Mouse (Mus musculus) ES-E14 (cell line): Measurements from ENCODE around the gene Qrfp. TPM values are rescaled to one million over a fixed set of nuclear protein-coding genes. Genes with fewer than 3 reads are reported as not detected.
A peak's percentile ranks its signal among the peaks of the same experiment; 100 is the strongest.

Source experiments
- DNase-seq: peaks from one replicate; pipeline ENCODE4 v3.0.0-alpha.2; 2013; ENCODE audit warnings: low read depth, low spot score
- H3K27ac ChIP-seq: 2 replicates; pipeline ENCODE4 v1.5.1; 2012; ENCODE audit warnings: low read depth, mild to moderate bottlenecking, low read length, moderate library complexity, mixed read lengths; ENCODE audit not compliant: poor library complexity, insufficient read depth, severe bottlenecking
- H3K36me3 ChIP-seq: 2 replicates; pipeline ENCODE4 v1.6.1; 2012; ENCODE audit warnings: mild to moderate bottlenecking, low read length, moderate library complexity, mixed read lengths; ENCODE audit not compliant: control insufficient read depth, poor library complexity, insufficient read depth, severe bottlenecking
- H3K4me1 ChIP-seq, 2 experiments: fragments of 150-350 bp in 1 of 2; sonication (generic) in 1 of 2; 2 replicates each; pipeline ENCODE4 v1.6.1; 2012; ENCODE audit warnings: low read length in 2 of 2, mild to moderate bottlenecking in 1 of 2, mixed read lengths in 1 of 2; ENCODE audit not compliant: control insufficient read depth in 2 of 2, insufficient read depth in 2 of 2, poor library complexity in 1 of 2
- H3K4me3 ChIP-seq, 2 experiments: fragments of 150-350 bp in 1 of 2; sonication (generic) in 1 of 2; 2 replicates each; pipeline ENCODE4 v1.5.1; 2012; ENCODE audit warnings: low read length in 2 of 2, low read depth in 1 of 2, mild to moderate bottlenecking in 1 of 2, mixed read lengths in 1 of 2; ENCODE audit not compliant: insufficient read depth in 1 of 2, poor library complexity in 1 of 2, severe bottlenecking in 1 of 2
- H3K9ac ChIP-seq: 2 replicates; pipeline ENCODE4 v1.6.1; 2012; ENCODE audit warnings: low read depth, mild to moderate bottlenecking, low read length, mixed read lengths; ENCODE audit not compliant: poor library complexity, insufficient read depth, severe bottlenecking
- H3K9me3 ChIP-seq: fragments of 150-350 bp; sonication (generic); 2 replicates; pipeline ENCODE4 v1.6.1; 2012; ENCODE audit warnings: low read depth, mild to moderate bottlenecking, low read length; ENCODE audit not compliant: control insufficient read depth, insufficient read depth
- CHD2 ChIP-seq: IDR thresholded peaks from 2 replicates; pipeline ENCODE4 v1.6.1; 2014; ENCODE audit warnings: mild to moderate bottlenecking, low read depth, low read length, inconsistent platforms
- HCFC1 ChIP-seq: IDR thresholded peaks from 2 replicates; pipeline ENCODE4 v1.6.1; 2012; ENCODE audit warnings: low read length, inconsistent platforms, borderline replicate concordance; ENCODE audit not compliant: insufficient read depth
- MAFK ChIP-seq: IDR thresholded peaks from 2 replicates; pipeline ENCODE4 v1.6.1; 2014; ENCODE audit warnings: mild to moderate bottlenecking, low read depth, low read length, inconsistent platforms; ENCODE audit not compliant: insufficient read depth
- ZC3H11A ChIP-seq: IDR thresholded peaks from 2 replicates; pipeline ENCODE4 v1.6.1; 2012; ENCODE audit warnings: low read depth, mild to moderate bottlenecking, inconsistent platforms, low read length, borderline replicate concordance
- ZNF384 ChIP-seq: IDR thresholded peaks from 2 replicates; pipeline ENCODE4 v1.6.1; 2012; ENCODE audit warnings: low read depth, low read length, inconsistent platforms
- in situ Hi-C, 2 experiments: fragments of 600-800 bp; cut with MboI; formaldehyde crosslinking; loops; one replicate each; pipeline ENCODE4 v1.15.1; 2025; ENCODE audit warnings: low sequenced_read_pairs in 2 of 2, inconsistent platforms in 1 of 2; ENCODE audit not compliant: unreplicated experiment in 2 of 2
- total RNA-seq: library from RNA; depleted of rRNA; stranded (reverse); fragments of 300-350 nt; gene quantifications from 2 replicates; pipeline ENCODE4 v1.2.3, GENCODE M21; 2012; rRNA removed

The Qrfp gene
- total RNA-seq, 1 experiment, result not detected

DNA sequence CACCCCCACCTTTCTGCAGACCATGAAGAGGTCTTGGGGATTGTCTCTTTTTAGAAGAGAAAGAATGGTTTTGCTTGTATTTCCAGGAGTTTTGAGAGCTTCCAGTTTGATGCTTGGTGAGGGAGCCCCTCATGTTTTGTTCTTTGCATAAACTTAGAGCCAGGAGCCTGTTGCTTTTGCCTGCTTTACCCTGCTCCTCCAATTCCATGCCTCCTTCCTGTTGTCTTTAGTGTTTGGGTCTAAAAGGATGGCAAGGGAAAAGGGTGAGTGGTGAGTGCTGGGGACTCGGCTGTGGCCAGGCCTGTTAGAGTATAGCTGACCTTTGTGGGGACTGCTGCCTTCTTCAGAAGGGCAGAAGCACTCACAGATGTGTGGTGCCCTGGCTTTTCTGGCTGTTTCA lies 49.9 kb downstream of the Qrfp start:
- Histone ChIP-seq H3K9ac (peak overlapping the region; percentile 74), H3K9me3 (no peaks in the 10 kb centered on the region), H3K4me3 (peak overlapping the region; percentile 72 to 87), H3K4me1 (peaks cover 4 to 23% of the 10 kb centered on the region in 2 experiments), H3K27ac (peak overlapping the region; percentile 19; the same call in 1 of the 2 replicates), H3K36me3 (no peaks in the 10 kb centered on the region)
- no peak for TF ChIP-seq HCFC1
- TF ChIP-seq CHD2, result no peak
- no peak for TF ChIP-seq ZC3H11A
- no peak for TF ChIP-seq ZNF384
- no peak for TF ChIP-seq MAFK
- no peak for DNase-seq
- in situ Hi-C loops, result no loop called here

DNA sequence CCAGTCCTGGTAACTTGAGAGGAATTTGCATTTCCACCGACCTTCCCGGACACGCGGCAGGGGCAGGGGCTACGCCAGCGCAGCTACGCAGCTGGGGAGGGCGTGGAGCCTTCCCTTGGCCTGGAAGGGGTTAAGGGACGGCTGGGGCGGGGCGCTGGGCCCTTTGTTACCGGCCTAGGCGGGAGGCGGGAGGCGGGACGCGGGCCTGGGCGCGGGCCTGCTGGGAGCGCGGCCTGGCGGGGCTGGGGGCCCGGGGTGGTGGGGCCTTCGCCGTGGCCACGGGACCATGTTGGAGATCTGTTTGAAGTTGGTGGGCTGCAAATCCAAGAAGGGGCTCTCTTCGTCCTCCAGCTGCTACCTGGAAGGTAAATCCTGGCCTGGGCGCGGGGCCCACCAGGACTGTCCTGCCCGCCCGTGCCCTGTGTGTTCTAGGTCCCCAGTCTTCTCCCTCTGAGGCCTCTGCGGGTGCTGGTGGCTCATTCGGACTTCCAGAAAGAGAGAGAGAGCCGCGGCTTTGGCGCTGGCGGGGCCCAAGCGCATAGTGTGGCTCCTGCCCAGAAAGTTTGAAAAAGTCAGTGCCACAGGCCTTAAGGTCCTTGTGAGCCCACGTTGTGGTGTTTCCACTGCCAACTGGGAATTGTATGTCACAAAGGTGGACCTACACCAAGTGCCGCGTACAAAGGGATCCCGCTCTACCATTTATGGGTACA lies 50.5 kb downstream of the Qrfp start:
- in situ Hi-C loops, result no loop called here
- Histone ChIP-seq H3K4me3 (peak overlapping the region; percentile 72 to 87), H3K27ac (peak overlapping the region; percentile 19; the same call in 1 of the 2 replicates), H3K9me3 (no peaks in the 10 kb centered on the region), H3K4me1 (peaks cover 4 to 23% of the 10 kb centered on the region in 2 experiments), H3K9ac (peak overlapping the region; percentile 74), H3K36me3 (no peaks in the 10 kb centered on the region)
- TF ChIP-seq ZNF384 (no peak), ZC3H11A (no peak), HCFC1 (no peak), CHD2 (no peak), MAFK (no peak)
- peak; percentile 68 for DNase-seq

DNA sequence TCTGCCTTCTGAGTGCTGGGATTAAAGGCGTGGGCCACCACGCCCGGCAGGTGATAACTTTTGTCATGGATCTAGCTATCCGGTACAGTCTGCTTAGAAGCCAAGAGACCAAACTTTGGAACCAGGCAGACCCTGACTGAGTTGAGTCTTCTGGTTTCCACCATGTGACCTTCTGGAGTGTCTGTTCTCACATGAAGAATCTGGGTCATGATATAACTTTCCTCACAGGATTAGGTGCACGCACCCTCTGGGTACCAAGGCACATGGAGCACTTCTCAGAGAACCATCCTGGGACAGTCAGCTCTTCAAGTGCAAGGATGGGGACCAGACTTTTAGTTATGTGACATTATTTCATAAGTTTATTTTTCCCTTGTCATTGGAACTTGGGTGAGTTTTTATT lies 51.4 kb downstream of the Qrfp start:
- in situ Hi-C loops, result no loop called here
- no peak overlapping the region for H3K27ac ChIP-seq
- TF ChIP-seq HCFC1 (no peak), MAFK (no peak), ZNF384 (no peak), CHD2 (no peak)

DNA sequence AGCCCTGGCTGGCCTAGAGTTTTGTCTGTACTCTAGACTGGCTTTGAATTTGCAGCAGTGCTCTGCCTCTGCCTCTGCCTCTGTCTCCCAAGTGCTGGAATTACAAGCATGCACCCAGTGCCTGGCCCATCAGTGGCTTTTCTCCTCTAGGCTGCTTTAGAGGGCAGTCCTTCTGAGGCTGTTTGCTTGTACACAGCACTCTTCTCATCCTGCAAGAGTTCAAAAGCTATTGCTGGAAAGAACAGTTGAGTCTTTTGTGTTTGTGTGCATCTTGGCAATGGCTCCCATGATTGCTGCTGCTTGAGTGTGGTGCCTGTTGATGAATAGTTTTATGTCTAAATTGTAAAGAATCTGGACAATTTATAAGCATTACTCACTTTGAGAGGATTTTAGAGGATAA lies 52.9 kb downstream of the Qrfp start:
- Histone ChIP-seq H3K36me3 (no peaks in the 10 kb centered on the region), H3K4me1 (peaks cover 2 to 17% of the 10 kb centered on the region in 2 experiments; a peak in 3 of 4 replicates), H3K27ac (no peak overlapping the region), H3K9ac (no peak overlapping the region), H3K9me3 (no peaks in the 10 kb centered on the region), H3K4me3 (no peak overlapping the region)
- TF ChIP-seq ZNF384, result no peak
- TF ChIP-seq CHD2, result no peak
- TF ChIP-seq MAFK, result no peak
- TF ChIP-seq ZC3H11A, result no peak
- TF ChIP-seq HCFC1, result no peak
- no peak for DNase-seq
- in situ Hi-C loops, result no loop called here

More for the DNA sequence above, 51.4 kb downstream of the Qrfp start:
- no peaks in the 10 kb centered on the region for H3K9me3 ChIP-seq
- H3K4me1 ChIP-seq, result peaks cover 4 to 23% of the 10 kb centered on the region in 2 experiments
- no peak for DNase-seq
- no peak overlapping the region; the same call in 1 of the 2 replicates for H3K9ac ChIP-seq
- H3K4me3 ChIP-seq, result peak overlapping the region; percentile 72 to 87; a peak in 2 of 4 replicates
- H3K36me3 ChIP-seq, result no peaks in the 10 kb centered on the region

Other genes starting within 250 kb of the Qrfp start
- 76.0 and 94.4 TPM in 2 replicates for gene Fubp3, start 237.9 kb downstream of the Qrfp start, total RNA-seq
- gene Prdm12, start 170.5 kb downstream of the Qrfp start, total RNA-seq, result 0.13 TPM in 1 of 2 replicates, not detected in the other
- 103 and 105 TPM in 2 replicates for gene Exosc2, start 139.9 kb downstream of the Qrfp start, total RNA-seq
- 39.9 and 41.9 TPM in 2 replicates for gene Abl1, start 122.2 kb downstream of the Qrfp start, total RNA-seq
- gene Fibcd1, start 35.4 kb upstream of the Qrfp start, total RNA-seq, result 0.11 and 0.22 TPM in 2 replicates
- gene Lamc3, start 76.7 kb upstream of the Qrfp start, total RNA-seq, result 0.11 and 0.18 TPM in 2 replicates
- gene Aif1l, start 139.6 kb upstream of the Qrfp start, total RNA-seq, result 17.6 and 48.5 TPM in 2 replicates
- gene Nup214, start 163.9 kb upstream of the Qrfp start, total RNA-seq, result 74.3 and 77.0 TPM in 2 replicates